Mouse (Mus musculus) brain, embryonic 14.5 days (tissue): ENCODE results near the gene Pnrc2. TPM values are rescaled to one million over a fixed set of nuclear protein-coding genes. Genes with fewer than 3 reads are reported as not detected.

Source experiments
- DNase-seq: peaks from one replicate; pipeline ENCODE4 v3.0.0-alpha.2; 2011; ENCODE audit warnings: low read depth
- CTCF ChIP-seq: fragments of 200-500 bp; IDR thresholded peaks from 2 replicates; pipeline ENCODE4 v1.5.1; 2012; ENCODE audit warnings: inconsistent platforms, mild to moderate bottlenecking, moderate library complexity, borderline replicate concordance; ENCODE audit not compliant: insufficient read depth, insufficient read length; ENCODE audit errors: extremely low read depth
- POLR2A ChIP-seq: fragments of 200-500 bp; IDR thresholded peaks from 2 replicates; pipeline ENCODE4 v1.6.1; 2012; ENCODE audit warnings: mild to moderate bottlenecking, inconsistent platforms, borderline replicate concordance; ENCODE audit not compliant: poor library complexity, insufficient read depth, insufficient read length, severe bottlenecking; ENCODE audit errors: extremely low read depth
- polyA plus RNA-seq: library from polyadenylated mRNA; depleted of rRNA; stranded (reverse); fragments of >200 nt; gene quantifications from 2 replicates; pipeline ENCODE4 v1.2.3, GENCODE M21; 2012

Gene Pnrc2
- polyA plus RNA-seq, 1 experiment, result 67.1 TPM

- DNase-seq, result peak; percentile 82
- peak; percentile 82 for TF ChIP-seq CTCF
- no peak for TF ChIP-seq POLR2A
Measured at GRCm38 (mm10) chr4:135889884-135890283, 16.2 kb upstream of the Pnrc2 start.

- TF ChIP-seq CTCF, result no peak
- no peak for TF ChIP-seq POLR2A
Measured at GRCm38 (mm10) chr4:135889146-135889883, 15.7 kb upstream of the Pnrc2 start.

GRCm38 (mm10) chr4:135888448-135889057, 14.9 kb upstream of the Pnrc2 start:
- TF ChIP-seq POLR2A (no peak), CTCF (no peak)
- no peak for DNase-seq

More at GRCm38 (mm10) chr4:135889146-135889883, 15.7 kb upstream of the Pnrc2 start:
- DNase-seq, result no peak

- no peak for TF ChIP-seq CTCF
- TF ChIP-seq POLR2A, result no peak
- DNase-seq, result no peak
Measured at GRCm38 (mm10) chr4:135886184-135886583, 12.5 kb upstream of the Pnrc2 start.

- no peak for TF ChIP-seq POLR2A
- no peak for TF ChIP-seq CTCF
- no peak for DNase-seq
Measured at GRCm38 (mm10) chr4:135885676-135886075, 12.0 kb upstream of the Pnrc2 start.

- TF ChIP-seq CTCF, result no peak
- TF ChIP-seq POLR2A, result no peak
- DNase-seq, result no peak
Measured at GRCm38 (mm10) chr4:135884531-135884930, 10.9 kb upstream of the Pnrc2 start.

- TF ChIP-seq CTCF, result no peak
- no peak for TF ChIP-seq POLR2A
- DNase-seq, result no peak
Measured at GRCm38 (mm10) chr4:135883881-135884516, 10.3 kb upstream of the Pnrc2 start.

GRCm38 (mm10) chr4:135883401-135883851, 9.8 kb upstream of the Pnrc2 start:
- DNase-seq, result no peak
- TF ChIP-seq CTCF (no peak), POLR2A (no peak)

- DNase-seq, result no peak
- TF ChIP-seq CTCF (no peak), POLR2A (no peak)
Measured at GRCm38 (mm10) chr4:135882023-135882422, 8.4 kb upstream of the Pnrc2 start.

GRCm38 (mm10) chr4:135880576-135880975, 6.9 kb upstream of the Pnrc2 start:
- TF ChIP-seq POLR2A, result no peak
- no peak for TF ChIP-seq CTCF

GRCm38 (mm10) chr4:135880018-135880417, 6.4 kb upstream of the Pnrc2 start:
- TF ChIP-seq CTCF (no peak), POLR2A (no peak)
- DNase-seq, result no peak

More at GRCm38 (mm10) chr4:135880576-135880975, 6.9 kb upstream of the Pnrc2 start:
- DNase-seq, result no peak
